Mouse (Mus musculus): ENCODE results near the gene Prss42.

DNA sequence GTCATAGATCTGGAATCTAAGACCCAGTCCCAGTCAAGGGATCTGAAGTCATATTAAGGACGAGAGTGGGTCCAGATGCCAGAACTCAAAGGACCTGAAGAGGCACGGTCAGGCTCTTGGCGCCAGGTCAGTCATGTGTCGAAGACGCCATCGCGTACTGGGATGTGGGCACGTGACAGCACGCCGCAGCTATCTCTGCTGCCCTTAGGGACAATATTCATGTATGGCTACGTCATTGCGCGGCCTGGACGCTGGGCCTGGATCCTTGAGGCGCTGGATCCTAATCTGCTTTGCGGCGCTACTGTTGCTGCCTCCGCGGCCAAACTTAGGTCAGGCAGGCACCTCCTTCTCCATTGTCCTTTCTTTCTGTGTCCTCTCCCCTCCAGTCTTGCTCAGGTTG, 36.4 kb downstream of the Prss42 start, which contains the start of gene Prss45:
- TF ChIP-seq POLR2A (IDR thresholded peaks at IDR 0.05; ENCODE audit: borderline replicate concordance, control insufficient read depth, low read depth, low read length) (no peak), CTCF (IDR thresholded peaks at IDR 0.05; ENCODE audit: control insufficient read depth, insufficient read depth, low read length) (no peak)

All from bone marrow, adult 2 months (tissue).